Mouse (Mus musculus): ENCODE measurements at regions not wholly inside any gene's neighbourhood (a gene's known extent, or its start where the extent isn't known, plus 50 kb on each side); places are given as distances from the start of the nearest gene placed in this dataset.

GRCm38 (mm10) chr7:93424717-93425116 is 345.1 kb downstream of the Fam181b start:
- H3K4me2 ChIP-seq (replicated peaks) = no peak overlapping the region
- no peak overlapping the region for H3K27ac ChIP-seq
- no peak for ATAC-seq (ENCODE audit: low FRiP score, low read depth)
- H3K27me3 ChIP-seq (replicated peaks) = no peaks in the 10 kb centered on the region
- H3K36me3 ChIP-seq = no peaks in the 10 kb centered on the region
- H3K9ac ChIP-seq = no peak overlapping the region
- H3K4me3 ChIP-seq = no peak overlapping the region
- H3K9me3 ChIP-seq = no peaks in the 10 kb centered on the region
- no peaks in the 10 kb centered on the region for H3K4me1 ChIP-seq

- Histone ChIP-seq H3K36me3 (no peaks in the 10 kb centered on the region), H3K4me1 (no peaks in the 10 kb centered on the region), H3K4me2 (replicated peaks) (no peak overlapping the region), H3K27me3 (replicated peaks) (no peaks in the 10 kb centered on the region), H3K9me3 (no peaks in the 10 kb centered on the region), H3K27ac (no peak overlapping the region), H3K4me3 (no peak overlapping the region), H3K9ac (no peak overlapping the region)
- ATAC-seq (ENCODE audit: low FRiP score, low read depth) = peak; percentile 58; the same call in 1 of the 2 replicates
Observed at GRCm38 (mm10) chr7:93435034-93435433, 355.4 kb downstream of the Fam181b start.

- H3K4me1 ChIP-seq = no peaks in the 10 kb centered on the region
- WGBS = 88% methylated on average over 1 of the region's 1 CpGs
- no peak overlapping the region for H3K27ac ChIP-seq
- no peak overlapping the region for H3K4me3 ChIP-seq
- H3K9ac ChIP-seq = no peak overlapping the region
- no peak overlapping the region for H3K4me2 ChIP-seq (replicated peaks)
- no peak for ATAC-seq (ENCODE audit: low FRiP score, low read depth)
- no peaks in the 10 kb centered on the region for H3K36me3 ChIP-seq
- no peaks in the 10 kb centered on the region for H3K9me3 ChIP-seq
- H3K27me3 ChIP-seq (replicated peaks) = no peaks in the 10 kb centered on the region
Observed at GRCm38 (mm10) chr7:93454071-93454470, 374.4 kb downstream of the Fam181b start.

- ATAC-seq (ENCODE audit: low FRiP score, low read depth) = no peak
- H3K9ac ChIP-seq = no peak overlapping the region
- H3K36me3 ChIP-seq = no peaks in the 10 kb centered on the region
- H3K4me2 ChIP-seq (replicated peaks) = no peak overlapping the region
- no peak overlapping the region for H3K4me3 ChIP-seq
- H3K4me1 ChIP-seq = no peaks in the 10 kb centered on the region
- H3K27me3 ChIP-seq (replicated peaks) = no peaks in the 10 kb centered on the region
- no peak overlapping the region for H3K27ac ChIP-seq
- H3K9me3 ChIP-seq = no peaks in the 10 kb centered on the region
Observed at GRCm38 (mm10) chr7:93463377-93463776, 383.7 kb downstream of the Fam181b start.

- H3K36me3 ChIP-seq = no peaks in the 10 kb centered on the region
- ATAC-seq (ENCODE audit: low FRiP score, low read depth) = no peak
- WGBS = 64% methylated on average over 1 of the region's 1 CpGs
Observed at GRCm38 (mm10) chr7:93473371-93473770, 393.7 kb downstream of the Fam181b start.

GRCm38 (mm10) chr7:93510636-93511035 is 431.0 kb downstream of the Fam181b start:
- no peaks in the 10 kb centered on the region for H3K36me3 ChIP-seq
- no peak overlapping the region for H3K4me3 ChIP-seq
- no peak overlapping the region for H3K27ac ChIP-seq
- no peaks in the 10 kb centered on the region for H3K4me1 ChIP-seq
- no peak for ATAC-seq (ENCODE audit: low FRiP score, low read depth)
- H3K27me3 ChIP-seq (replicated peaks) = no peaks in the 10 kb centered on the region
- H3K4me2 ChIP-seq (replicated peaks) = no peak overlapping the region
- H3K9me3 ChIP-seq = no peaks in the 10 kb centered on the region
- WGBS = 92% methylated on average over 2 of the region's 2 CpGs
- H3K9ac ChIP-seq = no peak overlapping the region

More at GRCm38 (mm10) chr7:93473371-93473770, 393.7 kb downstream of the Fam181b start:
- Histone ChIP-seq H3K27me3 (replicated peaks) (no peaks in the 10 kb centered on the region), H3K9ac (no peak overlapping the region), H3K4me1 (no peaks in the 10 kb centered on the region), H3K4me3 (no peak overlapping the region), H3K9me3 (no peaks in the 10 kb centered on the region), H3K27ac (no peak overlapping the region), H3K4me2 (replicated peaks) (no peak overlapping the region)

- Histone ChIP-seq H3K27ac (no peak overlapping the region), H3K36me3 (no peaks in the 10 kb centered on the region), H3K4me1 (no peaks in the 10 kb centered on the region), H3K9me3 (no peaks in the 10 kb centered on the region), H3K4me3 (no peak overlapping the region), H3K4me2 (replicated peaks) (no peak overlapping the region), H3K27me3 (replicated peaks) (no peaks in the 10 kb centered on the region), H3K9ac (no peak overlapping the region)
- ATAC-seq (ENCODE audit: low FRiP score, low read depth) = no peak
- 71% methylated on average over 1 of the region's 1 CpGs for WGBS
Observed at GRCm38 (mm10) chr7:93511237-93511636, 431.6 kb downstream of the Fam181b start.

GRCm38 (mm10) chr7:93559131-93559530 is 479.5 kb downstream of the Fam181b start:
- ATAC-seq (ENCODE audit: low FRiP score, low read depth) = no peak
- H3K36me3 ChIP-seq = no peaks in the 10 kb centered on the region
- no peaks in the 10 kb centered on the region for H3K9me3 ChIP-seq
- H3K27ac ChIP-seq = no peak overlapping the region
- no peak overlapping the region for H3K9ac ChIP-seq
- H3K4me1 ChIP-seq = no peaks in the 10 kb centered on the region
- H3K4me3 ChIP-seq = no peak overlapping the region
- no peak overlapping the region for H3K4me2 ChIP-seq (replicated peaks)
- H3K27me3 ChIP-seq (replicated peaks) = no peaks in the 10 kb centered on the region
- WGBS = 78% methylated on average over 3 of the region's 3 CpGs

- Histone ChIP-seq H3K27me3 (replicated peaks) (no peaks in the 10 kb centered on the region), H3K9me3 (no peaks in the 10 kb centered on the region), H3K4me3 (no peak overlapping the region), H3K4me2 (replicated peaks) (no peak overlapping the region), H3K36me3 (no peaks in the 10 kb centered on the region), H3K4me1 (no peaks in the 10 kb centered on the region), H3K27ac (no peak overlapping the region), H3K9ac (no peak overlapping the region)
- WGBS = 100% methylated on average over 1 of the region's 1 CpGs
- ATAC-seq (ENCODE audit: low FRiP score, low read depth) = no peak
Observed at GRCm38 (mm10) chr7:93577523-93577922, 497.9 kb downstream of the Fam181b start.

- H3K27ac ChIP-seq = no peak overlapping the region
- H3K27me3 ChIP-seq (replicated peaks) = no peaks in the 10 kb centered on the region
- no peak overlapping the region for H3K4me3 ChIP-seq
- H3K36me3 ChIP-seq = no peaks in the 10 kb centered on the region
- ATAC-seq (ENCODE audit: low FRiP score, low read depth) = no peak
- H3K4me1 ChIP-seq = no peaks in the 10 kb centered on the region
- no peak overlapping the region for H3K4me2 ChIP-seq (replicated peaks)
- no peak overlapping the region for H3K9ac ChIP-seq
- H3K9me3 ChIP-seq = no peaks in the 10 kb centered on the region
Observed at GRCm38 (mm10) chr7:93587121-93587520, 507.5 kb downstream of the Fam181b start.

- WGBS = 85% methylated on average over 1 of the region's 1 CpGs
- no peaks in the 10 kb centered on the region for H3K9me3 ChIP-seq
- ATAC-seq (ENCODE audit: low FRiP score, low read depth) = no peak
- H3K4me2 ChIP-seq (replicated peaks) = no peak overlapping the region
- H3K9ac ChIP-seq = no peak overlapping the region
- no peak overlapping the region for H3K27ac ChIP-seq
- H3K27me3 ChIP-seq (replicated peaks) = no peaks in the 10 kb centered on the region
- H3K4me3 ChIP-seq = no peak overlapping the region
- no peaks in the 10 kb centered on the region for H3K36me3 ChIP-seq
- H3K4me1 ChIP-seq = no peaks in the 10 kb centered on the region
Observed at GRCm38 (mm10) chr7:93588088-93588487, 508.4 kb downstream of the Fam181b start.

Data from neural tube, embryonic 12.5 days (tissue).